Comparison of ENCODE assay signal across 20 mouse cellular contexts in genomic region chr5:149433618-149434017, GRCm38 (mm10). TPM values are rescaled to one million over a fixed set of nuclear protein-coding genes. Genes with fewer than 3 reads are reported as not detected.
DNase-seq lines count a peak whose midpoint lies in the region; ATAC-seq and TF ChIP-seq lines count a peak whose summit lies in the region.
"Had no signal": no experiment of that assay in that cellular context is flagged by ENCODE, and none has a peak within 500 bp of the region (broad histone marks: within the 10 kb centered on the region; RNA-seq: fewer than 3 reads in every experiment).

No protein-coding gene starts in this region.

- 42% methylated on average over 7 of the region's 7 CpGs for WGBS in lung, embryonic 15.5 days
- WGBS in small intestine, adult 2 months, result 19% methylated on average over 7 of the region's 7 CpGs
- 75% methylated on average over 7 of the region's 7 CpGs for WGBS in cerebellum, adult 2 months

- TF ChIP-seq POLR2A in small intestine, adult 2 months (IDR thresholded peaks at IDR 0.05; ENCODE audit: low read depth, low read length), result no peak
- TF ChIP-seq POLR2A in cerebellum, adult 2 months (IDR thresholded peaks at IDR 0.05; ENCODE audit: borderline replicate concordance, insufficient read depth, low read length), result no peak

- H3K4me3 ChIP-seq in lung, embryonic 15.5 days, result no peak overlapping the region
- H3K4me3 ChIP-seq in small intestine, adult 2 months (ENCODE audit: low read depth, low read length), result peak overlapping the region; percentile 46
- no peak overlapping the region for H3K4me3 ChIP-seq in cerebellum, adult 2 months (replicated peaks; ENCODE audit: insufficient read depth, low read depth, low read length)
- H3K4me3 ChIP-seq: neural tube, embryonic 13.5 days had no signal

- H3K27me3 ChIP-seq in lung, embryonic 15.5 days, result no peaks in the 10 kb centered on the region
- no peaks in the 10 kb centered on the region for H3K27me3 ChIP-seq in small intestine, adult 2 months (ENCODE audit: control insufficient read depth, insufficient read depth, low read length)
- H3K27me3 ChIP-seq in cerebellum, adult 2 months (ENCODE audit: control insufficient read depth, insufficient read depth, low read length), result no peaks in the 10 kb centered on the region
- H3K27me3 ChIP-seq: neural tube, embryonic 13.5 days had no signal

- DNase-seq in 416B (ENCODE audit: low read depth) (peak; percentile 20), NIH3T3 (ENCODE audit: low read depth) (peak; percentile 44)
- DNase-seq in cerebellum, adult 2 months, result no peak
- no peak for DNase-seq in ovary, adult 18-20 months (ENCODE audit: low spot score)
- DNase-seq in gastrocnemius, postnatal 10 days, result no peak
- DNase-seq: adrenal gland, postnatal 36 days; cerebellum, postnatal 10 days; heart, postnatal 14 days; kidney, adult 8-10 months; layer of hippocampus, adult 9-11 months; retina, postnatal 1 day; thymus, postnatal 14 days had no signal

- H3K4me1 ChIP-seq in lung, embryonic 15.5 days, result peaks cover 46% of the 10 kb centered on the region
- peaks cover 10% of the 10 kb centered on the region; the same call in 1 of the 2 replicates for H3K4me1 ChIP-seq in small intestine, adult 2 months (ENCODE audit: control insufficient read depth, insufficient read depth, insufficient read length, low read length)
- H3K4me1 ChIP-seq in cerebellum, adult 2 months (ENCODE audit: control insufficient read depth, insufficient read depth, low read length), result peaks cover 8% of the 10 kb centered on the region; the same call in 1 of the 2 replicates

- TF ChIP-seq CTCF in small intestine, adult 2 months (IDR thresholded peaks at IDR 0.05; ENCODE audit: extremely low read depth, insufficient read length, insufficient replicate concordance, low read depth, low read length), result no peak
- no peak for TF ChIP-seq CTCF in cerebellum, adult 2 months (IDR thresholded peaks at IDR 0.05; ENCODE audit: borderline replicate concordance, insufficient read depth, low read depth, low read length)

- no peak overlapping the region for H3K9ac ChIP-seq in lung, embryonic 15.5 days
- H3K9ac ChIP-seq: hindbrain, embryonic 14.5 days; neural tube, embryonic 13.5 days had no signal

- H3K9me3 ChIP-seq in lung, embryonic 15.5 days, result no peaks in the 10 kb centered on the region
- H3K9me3 ChIP-seq: neural tube, embryonic 13.5 days had no signal

- H3K4me2 ChIP-seq in lung, embryonic 15.5 days, result no peak overlapping the region
- H3K4me2 ChIP-seq: hindbrain, embryonic 14.5 days; neural tube, embryonic 13.5 days had no signal

- no peaks in the 10 kb centered on the region for H3K36me3 ChIP-seq in lung, embryonic 15.5 days
- no peaks in the 10 kb centered on the region for H3K36me3 ChIP-seq in small intestine, adult 2 months (ENCODE audit: control insufficient read depth, insufficient read depth, low read length)
- H3K36me3 ChIP-seq: neural tube, embryonic 13.5 days had no signal

- ATAC-seq in lung, embryonic 15.5 days (ENCODE audit: borderline replicate concordance, extremely low read depth, low FRiP score, low TSS enrichment), result peak; percentile 58; the same call in 1 of the 2 replicates

- H3K27ac ChIP-seq in lung, embryonic 15.5 days, result peak overlapping the region; percentile 77
- H3K27ac ChIP-seq in small intestine, adult 2 months (ENCODE audit: insufficient read depth, low read depth, low read length), result peak overlapping the region; percentile 75
- H3K27ac ChIP-seq in cerebellum, adult 2 months (ENCODE audit: insufficient read depth, low read length), result no peak overlapping the region
- H3K27ac ChIP-seq: hindbrain, embryonic 14.5 days; neural tube, embryonic 13.5 days had no signal

RNA-seq across cellular contexts. Expression of gene Tex26, which starts 5.8 kb away (rescaled TPM):
- polyA plus RNA-seq in lung, embryonic 15.5 days (2015; fragmentation: Nextera tagmentation; extraction: Ambion mirVana), result 1.4 and 1.7 TPM in 2 replicates
- polyA plus RNA-seq in small intestine, adult 2 months (2012; rRNA removed), result not detected in 2 replicates
- polyA plus RNA-seq in cerebellum, adult 2 months (2012; rRNA removed), result 0.30 and 0.34 TPM in 2 replicates
- under 1 TPM in 1 of 2 experiments, not detected in 1; 0.27 TPM for total RNA-seq in gastrocnemius, postnatal 10 days (2021)
- total RNA-seq: adrenal gland, postnatal 36 days; gastrocnemius, adult 8-10 months; heart, postnatal 14 days; liver, adult 2 months; megakaryocyte progenitor cell, adult 5-6 weeks had no signal
- polyA plus RNA-seq: CD4-positive, CD25-positive, alpha-beta regulatory T cell, adult 4 months; liver, adult 2 months had no signal

RNA-seq across cellular contexts. Expression of gene Medag, which starts 22.1 kb away (rescaled TPM):
- polyA plus RNA-seq in lung, embryonic 15.5 days (2015; fragmentation: Nextera tagmentation; extraction: Ambion mirVana), result 0.92 and 1.5 TPM in 2 replicates
- 0.76 and 2.5 TPM in 2 replicates for polyA plus RNA-seq in small intestine, adult 2 months (2012; rRNA removed)
- 14.2 and 14.7 TPM in 2 replicates for polyA plus RNA-seq in cerebellum, adult 2 months (2012; rRNA removed)
- 10 to 100 TPM; 19.6 to 21.6 TPM for total RNA-seq in gastrocnemius, postnatal 10 days (2021)

Comparison
In these comparisons a context has a peak if more than half of its experiments do, and no peak if none do; other contexts are left out.
1. DNase-seq: peak in 416B (single experiment) and NIH3T3 (single experiment); none in cerebellum, adult 2 months (0 of 2), ovary, adult 18-20 months (single experiment) and gastrocnemius, postnatal 10 days (single experiment).